Mouse (Mus musculus) cerebellum, postnatal 4 days (tissue): ENCODE data around the gene Inpp5a.

Source experiments
- DNase-seq, 2 experiments: peaks; one replicate each; pipeline ENCODE4 v3.0.0; 2022; ENCODE audit warnings: low spot score in 2 of 2, mixed read lengths in 1 of 2

Inpp5a gene

DNA sequence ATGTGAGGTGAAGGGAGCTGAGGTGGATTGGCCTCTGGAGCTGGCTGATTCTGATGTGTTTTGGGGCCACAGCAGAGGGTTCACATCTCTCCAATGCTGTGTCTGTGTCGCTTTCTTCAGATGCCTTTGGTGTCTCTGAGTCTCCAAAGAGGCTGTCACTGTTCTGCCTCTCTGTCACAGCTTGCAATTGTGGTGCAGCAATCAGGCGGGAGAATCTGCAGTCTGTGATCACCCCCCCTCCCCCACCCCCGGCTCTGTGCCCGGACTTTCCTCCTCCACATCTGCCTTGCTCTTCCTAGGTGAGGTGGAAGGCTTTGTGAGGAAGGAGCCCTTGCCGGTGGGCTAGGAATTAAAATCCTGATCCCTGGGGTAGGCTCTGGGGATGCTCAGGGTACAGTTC lies 52.1 kb downstream of the Inpp5a start:
- DNase-seq, result no peak

DNA sequence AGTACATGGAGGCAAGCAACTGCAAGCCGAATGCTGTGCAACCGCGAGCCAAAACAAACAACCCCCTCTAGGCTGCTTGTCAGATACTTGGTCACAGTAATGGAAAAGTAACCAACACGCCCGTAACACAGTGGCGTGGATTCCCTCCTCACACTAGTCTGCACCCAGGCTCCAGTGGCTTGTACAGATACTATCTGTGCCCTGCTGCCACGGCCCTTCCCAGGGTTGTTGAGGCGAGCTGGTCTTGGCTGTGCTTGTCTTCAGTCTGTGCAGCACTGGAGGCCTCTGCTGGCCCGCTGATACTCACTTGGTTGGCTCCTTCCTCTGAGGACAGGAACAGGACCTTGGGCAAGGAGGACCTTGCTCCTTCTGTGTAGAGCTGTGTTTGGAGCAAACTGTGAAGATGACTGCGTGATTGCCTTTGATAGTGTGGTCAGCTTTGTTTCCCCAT lies 52.9 kb downstream of the Inpp5a start:
- DNase-seq, result no peak

DNA sequence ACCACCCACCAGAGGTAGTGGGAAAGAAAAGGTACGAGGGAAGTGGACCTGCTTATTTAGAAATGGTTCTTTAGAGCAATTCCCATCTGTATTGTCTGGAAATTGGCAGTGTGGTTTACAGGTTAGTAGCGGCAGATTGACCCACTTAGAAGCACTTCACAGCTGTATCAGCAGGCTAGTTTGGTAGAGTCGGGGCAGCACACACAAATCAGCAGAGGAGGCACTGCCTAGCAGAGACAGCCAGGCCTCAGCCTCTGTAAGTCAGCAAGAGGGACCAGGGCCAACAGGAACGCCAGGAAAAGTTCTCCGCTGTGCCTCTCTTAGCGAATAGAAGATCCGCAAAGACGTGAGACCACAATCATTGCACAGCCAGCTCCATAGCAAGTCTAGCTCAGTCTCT lies 56.7 kb downstream of the Inpp5a start:
- DNase-seq, result no peak

DNA sequence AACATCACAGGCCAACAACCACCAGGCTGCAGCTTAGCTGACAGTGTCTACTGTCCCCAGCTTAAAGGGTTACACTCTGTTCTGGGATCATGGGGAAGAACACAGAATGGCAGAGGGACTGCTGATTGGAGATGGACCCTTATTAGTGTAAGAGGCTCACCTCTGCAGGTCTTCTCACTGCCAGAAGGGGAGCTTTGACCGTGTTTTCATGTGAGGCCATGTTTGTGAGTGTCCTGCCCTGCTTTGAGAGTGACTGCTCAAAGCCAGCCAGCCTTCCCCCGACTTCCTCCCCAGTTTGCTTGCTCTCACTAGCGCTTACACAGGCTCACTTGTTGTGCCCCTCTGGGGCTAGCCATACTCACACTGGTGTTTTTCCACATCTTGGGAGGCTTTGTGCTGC lies 58.5 kb downstream of the Inpp5a start:
- no peak for DNase-seq

DNA sequence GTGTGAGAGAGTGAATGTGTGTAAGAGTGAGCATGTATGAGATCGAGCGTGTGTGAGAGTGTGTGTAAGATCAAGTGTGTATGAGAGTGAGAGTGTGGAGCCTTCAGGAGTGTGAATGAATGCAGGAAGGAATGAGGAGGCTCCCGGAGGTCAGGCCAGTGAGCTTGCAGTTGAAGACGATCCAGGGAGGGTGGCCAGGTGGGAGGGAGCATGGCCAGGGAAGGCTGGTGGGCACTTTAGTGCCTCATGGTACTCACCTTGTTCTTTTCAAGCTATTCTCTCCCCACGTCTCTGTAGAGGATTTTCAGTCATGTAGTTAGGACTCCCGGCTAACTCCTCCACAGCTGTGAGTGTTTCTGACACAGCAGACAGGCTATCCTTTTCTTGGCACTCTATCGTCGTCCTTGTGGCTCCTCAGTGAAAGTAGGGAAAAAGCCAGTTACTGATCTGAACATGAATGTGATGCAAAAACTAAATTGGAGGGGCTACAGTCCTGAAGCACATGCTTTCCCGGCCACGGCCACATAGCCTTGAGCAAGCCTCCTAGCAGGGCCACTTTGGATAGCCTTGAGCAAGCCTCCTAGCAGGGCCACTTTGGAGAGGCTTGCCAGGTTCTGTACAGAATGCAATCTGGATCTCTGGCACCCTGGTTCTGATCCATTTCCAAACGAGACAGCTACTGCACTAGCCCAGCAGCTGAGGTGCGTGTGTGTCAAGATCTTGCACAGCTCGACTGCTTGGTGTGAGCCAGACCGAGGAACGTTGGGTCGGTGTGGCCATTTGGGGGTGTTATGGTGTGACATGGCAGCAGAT lies 61.5 kb downstream of the Inpp5a start:
- no peak for DNase-seq

DNA sequence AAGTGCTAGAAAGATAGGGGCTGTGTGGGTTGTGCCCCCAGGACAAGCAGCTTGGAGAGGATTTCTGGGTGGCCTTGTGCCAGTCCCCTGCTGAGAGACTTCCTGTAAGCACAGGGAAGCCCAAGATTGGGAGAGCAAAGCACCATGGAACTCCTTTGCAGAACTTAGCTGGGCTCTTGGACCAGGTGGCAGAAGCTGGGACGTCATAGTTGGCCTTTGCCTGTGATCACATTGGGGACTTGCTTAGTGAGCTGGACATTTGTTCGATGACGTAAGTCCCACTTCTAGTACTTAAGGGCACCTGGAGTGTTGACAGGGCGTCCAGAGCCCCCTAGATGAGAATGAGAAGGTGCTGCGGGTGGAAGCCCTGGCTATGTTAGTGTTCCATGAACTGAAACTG lies 62.8 kb downstream of the Inpp5a start:
- DNase-seq, result no peak

DNA sequence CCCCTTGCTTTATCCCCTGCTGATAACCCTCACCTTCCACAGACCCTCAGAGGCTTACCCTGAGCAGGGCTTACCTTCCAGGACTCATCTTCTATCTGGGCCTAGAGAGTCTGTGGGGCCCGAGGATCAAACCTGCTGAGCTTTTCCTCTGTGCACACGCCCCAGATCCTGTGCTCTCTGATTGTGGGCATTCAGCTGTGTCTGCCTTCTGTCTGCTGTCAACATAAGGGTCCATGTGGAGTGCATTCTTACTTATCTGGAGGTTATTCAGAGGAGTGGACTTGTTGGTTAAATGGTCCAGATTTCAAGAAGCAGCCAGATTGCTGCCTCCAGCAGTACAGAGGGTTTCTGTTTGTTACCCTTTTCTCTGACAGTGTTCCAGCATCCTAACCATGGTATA lies 63.3 kb downstream of the Inpp5a start:
- DNase-seq, result no peak

DNA sequence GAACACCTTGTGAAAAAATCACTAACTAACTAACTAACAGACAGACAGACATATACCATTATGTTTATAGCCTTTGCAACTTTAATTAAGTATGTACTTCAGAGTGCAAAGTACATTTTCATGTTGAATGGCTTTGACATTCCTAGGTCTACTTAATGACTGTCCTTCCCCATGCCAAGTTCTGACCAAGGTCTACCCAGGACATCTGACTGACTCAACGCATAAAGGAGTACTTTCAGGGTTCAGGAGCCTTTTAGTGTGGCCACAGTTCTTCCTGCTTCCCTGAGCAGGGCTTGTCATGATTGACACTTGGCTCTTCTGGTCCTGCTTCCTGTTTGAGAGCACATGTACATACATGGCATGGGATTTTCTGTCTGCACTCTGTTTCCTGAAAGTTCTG lies 64.3 kb downstream of the Inpp5a start:
- no peak for DNase-seq

DNA sequence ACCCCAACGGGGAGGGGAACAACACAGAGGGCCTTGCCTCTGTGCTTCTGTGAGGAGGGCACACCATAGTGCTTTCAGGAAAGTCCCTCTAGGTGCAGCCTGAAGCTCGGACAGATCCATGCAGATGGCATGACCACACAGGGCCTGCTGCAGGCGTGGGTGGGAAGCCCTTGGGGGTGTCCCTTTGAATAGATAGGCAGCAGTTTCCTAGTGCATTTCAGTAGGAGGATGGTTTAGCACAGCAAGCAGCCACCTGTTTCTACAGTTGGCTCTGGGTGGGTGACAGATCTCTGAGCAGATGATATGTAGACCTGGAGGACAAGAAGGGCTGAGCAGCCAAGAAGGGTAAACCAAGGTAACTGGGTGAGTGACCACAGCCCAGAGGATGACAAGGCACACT lies 65.4 kb downstream of the Inpp5a start:
- no peak for DNase-seq

DNA sequence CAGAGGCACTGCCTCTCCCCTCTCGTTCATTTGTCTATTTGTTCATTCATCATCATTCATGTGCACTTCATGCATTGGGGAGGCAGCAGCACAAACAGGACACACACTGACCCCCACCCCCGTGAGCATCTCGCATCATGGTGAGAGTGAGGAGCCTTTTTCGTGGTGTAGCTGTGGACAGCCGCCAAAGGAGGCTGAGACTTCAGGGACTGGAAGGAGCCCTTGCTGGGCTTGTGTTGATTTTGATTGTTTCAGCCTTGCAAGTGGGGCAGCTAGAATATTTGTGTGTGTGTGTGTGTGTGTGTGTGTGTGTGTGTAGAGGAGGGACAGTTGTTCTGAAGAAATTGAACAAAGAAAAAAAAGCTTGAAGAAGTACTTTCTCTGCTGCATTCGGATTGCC lies 67.8 kb downstream of the Inpp5a start:
- DNase-seq, result no peak

DNA sequence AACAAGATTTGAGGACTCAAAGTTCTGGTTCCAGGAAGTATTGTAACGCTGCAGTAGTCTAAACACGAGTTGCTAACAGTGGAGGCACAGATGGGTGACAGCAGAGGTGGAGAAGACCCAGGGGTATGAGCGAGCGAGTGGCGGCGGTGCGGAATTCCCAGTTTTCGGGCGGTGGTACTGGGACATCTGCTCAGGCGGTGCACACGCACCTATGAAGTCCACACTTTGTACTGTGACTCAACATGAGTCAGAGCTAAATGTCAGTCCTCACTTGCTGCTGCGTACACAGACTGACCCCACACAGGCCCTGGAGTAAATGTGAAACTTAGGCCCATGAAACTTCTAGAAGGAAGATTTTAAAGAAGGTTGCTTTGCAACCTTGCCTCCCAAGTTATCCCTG lies 72.4 kb downstream of the Inpp5a start:
- DNase-seq, result no peak

DNA sequence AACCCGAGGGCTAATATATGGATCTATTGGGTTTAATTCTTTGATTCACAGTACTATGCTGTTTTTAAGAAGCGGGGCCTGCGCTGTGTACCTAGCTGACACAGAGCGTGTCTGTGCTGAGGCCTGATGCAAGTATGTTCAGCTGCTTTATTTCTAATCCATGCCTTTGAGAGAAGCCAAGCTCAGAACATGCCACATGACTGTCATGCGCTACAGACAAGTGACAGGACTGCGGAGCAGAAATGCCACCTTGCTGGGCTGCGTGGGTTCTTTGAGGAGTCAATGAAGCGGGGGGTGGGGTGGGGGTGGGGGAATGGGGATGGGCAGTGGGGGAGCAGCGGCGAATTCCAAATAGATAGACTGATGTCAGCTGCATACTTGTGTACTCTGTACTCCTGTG lies 73.2 kb downstream of the Inpp5a start:
- no peak for DNase-seq

DNA sequence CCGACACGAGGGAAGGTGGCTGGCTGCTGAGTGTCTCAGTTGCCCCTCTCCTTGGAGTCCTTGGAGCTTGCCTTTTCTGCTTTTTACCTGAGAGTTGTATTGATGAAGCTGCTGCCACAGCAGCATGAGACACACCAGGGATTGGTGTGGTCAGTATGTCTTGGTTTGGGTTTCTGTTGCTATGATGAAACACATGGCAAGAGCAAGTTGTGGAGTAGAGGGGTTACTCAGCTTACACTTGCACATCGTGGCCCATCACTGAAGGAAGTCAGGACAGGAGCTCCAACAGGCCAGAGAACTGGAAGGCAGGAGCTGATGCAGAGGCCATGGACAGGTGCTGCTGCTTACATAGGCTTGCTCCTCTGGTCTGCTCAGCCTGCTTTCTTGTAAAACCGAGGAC lies 76.6 kb downstream of the Inpp5a start:
- DNase-seq, result no peak

DNA sequence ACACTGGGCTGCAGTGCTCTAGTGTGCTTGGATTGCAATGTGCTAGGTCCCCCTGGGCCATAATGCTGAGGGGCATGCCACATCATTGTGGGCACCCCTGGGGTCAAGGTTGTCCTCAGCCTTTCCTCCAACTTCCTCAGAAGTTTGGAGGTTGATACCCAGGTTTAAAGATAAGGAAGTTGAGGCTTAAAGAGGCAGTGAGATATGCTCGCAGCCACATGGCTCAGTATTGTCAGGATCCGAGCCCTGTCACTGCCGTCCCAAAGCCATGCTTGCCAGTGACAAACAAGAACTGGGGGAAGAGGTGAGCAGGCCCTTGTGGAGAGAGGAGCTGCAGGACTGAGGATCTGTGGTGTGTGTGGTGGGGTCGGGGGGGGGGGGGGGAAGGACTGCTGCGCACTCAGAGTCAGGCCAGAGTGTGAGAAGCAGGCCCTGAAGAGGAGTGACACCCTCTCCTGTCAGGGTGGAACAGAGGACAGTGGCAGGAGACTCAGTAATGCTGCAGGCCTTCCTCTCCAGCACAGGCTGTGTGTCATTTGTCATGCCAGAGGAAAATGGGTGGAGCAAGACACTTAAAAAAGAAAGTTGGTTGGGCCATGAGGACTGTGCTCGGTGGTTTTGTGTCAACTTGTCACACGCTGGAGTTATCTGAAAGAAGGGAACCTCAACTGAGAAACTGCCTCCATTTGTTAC lies 77.7 kb downstream of the Inpp5a start:
- DNase-seq, result no peak

DNA sequence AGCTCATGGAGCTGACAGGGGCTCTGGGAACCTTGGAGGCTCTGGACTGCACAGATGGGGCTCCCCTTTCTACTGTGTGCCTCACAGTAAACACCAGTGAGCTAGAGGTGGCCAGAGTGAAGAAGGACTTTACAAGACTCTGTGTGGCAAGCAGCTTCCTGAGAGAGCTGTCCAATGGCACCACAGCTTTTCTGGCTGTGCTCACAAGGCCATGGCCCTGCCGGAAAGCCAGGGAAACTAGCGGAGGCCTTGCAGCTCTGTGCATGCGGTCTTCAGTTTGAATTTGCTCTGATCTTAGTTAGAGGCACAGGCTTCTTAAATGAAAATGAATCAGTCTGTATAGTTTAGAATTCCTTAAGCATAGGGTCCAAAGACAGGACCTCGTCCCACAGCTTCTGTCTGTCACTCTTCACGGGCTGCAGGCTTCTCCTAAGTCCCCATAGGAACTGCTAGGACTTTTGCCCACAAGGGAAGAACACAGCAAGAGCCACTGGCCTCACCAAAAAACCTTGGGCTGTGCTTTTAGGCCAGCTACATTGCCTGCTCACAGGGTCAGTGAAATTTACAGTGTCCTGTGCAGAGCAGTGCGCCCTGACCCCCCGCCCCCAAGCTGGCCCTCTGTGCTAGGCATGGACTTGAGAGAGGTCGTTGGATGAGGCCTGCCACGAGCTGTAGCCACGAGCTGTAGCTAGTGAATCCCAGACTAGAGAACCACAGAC lies 78.4 kb downstream of the Inpp5a start:
- DNase-seq, result no peak

DNA sequence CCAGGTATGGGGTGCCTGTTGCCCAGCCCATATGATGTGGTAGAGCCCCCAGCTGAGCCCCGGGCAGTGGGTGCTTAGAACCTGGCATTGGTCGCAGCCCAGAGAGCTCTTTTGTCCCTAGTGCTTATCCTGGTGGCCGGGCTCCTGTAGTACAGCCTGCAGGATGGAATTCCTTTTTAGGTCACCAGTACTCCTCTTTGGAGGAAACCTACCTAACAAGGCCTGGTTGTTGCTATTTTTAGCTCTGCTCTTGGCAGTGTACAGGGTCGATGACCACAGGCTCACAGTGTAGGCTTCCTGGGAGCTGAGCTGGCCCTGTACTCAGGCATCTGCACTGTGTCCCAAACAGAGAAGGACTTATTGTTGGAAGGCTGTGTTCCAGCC lies 79.0 kb downstream of the Inpp5a start:
- no peak for DNase-seq

DNA sequence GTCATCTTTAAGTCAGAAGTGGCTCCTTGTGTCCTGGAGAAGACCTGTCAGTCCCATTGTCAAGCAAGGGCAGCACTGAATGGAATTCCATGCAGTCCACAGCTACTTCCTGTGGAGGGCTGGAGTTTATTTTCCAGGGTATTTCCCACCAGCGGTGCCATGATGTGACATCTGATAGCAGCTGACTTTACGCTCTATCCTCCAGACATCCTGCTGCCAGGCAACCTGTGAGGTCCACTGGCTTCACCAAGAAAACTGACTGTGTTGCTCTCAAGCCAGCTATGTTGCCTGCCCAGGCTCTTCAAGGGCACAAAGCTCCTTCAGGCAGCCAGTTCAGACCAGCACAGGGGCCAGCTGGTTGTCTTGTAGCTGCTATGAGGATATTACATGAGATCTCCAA lies 79.5 kb downstream of the Inpp5a start:
- no peak for DNase-seq

DNA sequence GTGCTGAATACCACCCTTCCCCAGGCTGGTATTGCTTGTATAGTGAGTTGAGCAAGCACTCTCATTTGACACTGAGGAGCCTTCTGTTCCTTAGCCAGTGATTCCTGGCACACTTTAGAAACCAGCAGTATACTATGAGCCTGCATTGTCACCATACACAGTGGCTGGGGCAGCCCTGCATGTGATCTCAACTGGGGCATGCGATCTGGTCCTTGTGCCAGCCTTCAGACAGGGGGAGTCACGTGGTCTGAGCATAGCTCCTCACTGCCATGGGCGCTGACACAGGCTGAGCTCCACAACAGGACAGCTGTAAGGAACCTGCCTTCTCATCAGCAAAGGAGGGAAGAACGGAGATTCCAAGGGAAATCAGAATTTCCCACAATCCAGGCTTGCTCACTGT lies 80.5 kb downstream of the Inpp5a start:
- DNase-seq, result no peak

DNA sequence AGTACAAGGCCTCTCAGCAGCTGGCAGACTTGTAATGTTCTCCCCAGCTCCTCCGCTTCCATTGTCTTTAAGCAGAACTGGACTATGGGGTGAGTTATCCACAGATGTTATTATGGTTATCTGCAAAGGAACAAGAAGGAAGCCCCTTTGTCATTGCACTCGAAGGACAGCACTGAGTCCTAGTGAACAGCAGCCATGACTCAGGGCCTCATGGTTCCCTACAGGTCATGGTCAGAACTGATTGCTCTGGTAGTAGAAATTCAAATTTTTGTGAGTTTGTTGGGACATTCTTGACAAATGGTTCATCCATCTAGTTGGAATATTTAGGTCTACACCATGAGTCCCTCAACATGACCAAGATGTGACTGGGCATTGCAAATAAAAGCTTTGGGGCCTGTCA lies 81.6 kb downstream of the Inpp5a start:
- DNase-seq, result no peak

DNA sequence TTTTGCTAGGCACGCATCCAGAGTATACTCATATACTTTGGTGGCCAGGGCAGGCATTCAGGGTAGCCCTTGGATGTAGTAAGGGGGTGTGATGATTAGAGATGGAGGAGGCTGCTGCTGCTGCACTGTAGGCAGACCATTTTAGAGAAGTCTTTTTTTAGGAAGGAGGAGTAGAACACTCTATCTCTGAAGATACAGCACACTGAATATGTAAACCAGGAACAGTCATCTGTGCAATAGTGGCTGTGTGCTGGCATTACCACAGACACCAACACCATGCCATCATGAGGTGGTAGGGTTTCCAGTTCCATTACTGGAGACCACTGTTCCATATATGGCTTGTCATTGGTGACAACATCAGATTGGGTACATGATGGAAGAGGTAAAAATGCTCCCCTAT lies 83.1 kb downstream of the Inpp5a start:
- no peak for DNase-seq

DNA sequence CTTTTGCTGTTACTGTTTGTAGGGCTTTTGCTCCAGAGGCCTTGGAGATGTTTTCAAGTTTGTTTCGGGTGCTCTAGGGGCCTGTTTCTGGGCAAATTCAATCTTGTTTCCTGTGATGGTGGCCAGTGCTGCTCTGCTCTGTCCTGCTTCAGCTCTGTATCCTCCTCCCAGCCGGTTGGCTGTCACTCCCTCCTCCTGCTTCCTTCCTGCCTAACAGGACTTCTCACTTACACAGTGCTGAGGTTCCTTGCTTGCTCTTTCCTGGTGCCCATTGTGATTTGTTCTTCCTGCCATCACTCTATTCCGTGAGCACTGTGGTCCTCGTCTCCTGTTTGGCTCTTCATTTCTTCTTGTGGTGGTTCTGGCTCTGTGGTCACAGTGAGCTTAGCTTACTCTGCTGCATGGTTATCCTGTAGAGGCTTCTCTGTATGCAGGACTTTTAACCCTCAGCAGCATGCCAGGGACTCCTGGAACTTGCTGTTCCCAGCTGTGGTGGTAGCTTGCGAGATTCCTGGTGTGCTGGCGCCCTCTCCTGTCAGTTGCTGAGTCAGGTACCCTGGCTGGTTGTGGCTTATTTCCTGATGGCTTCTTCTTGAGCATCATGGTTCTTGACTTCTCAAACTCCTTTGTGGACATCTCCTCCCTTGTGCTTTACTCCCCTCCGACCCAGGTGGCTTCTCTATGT lies 84.1 kb downstream of the Inpp5a start:
- peak; percentile 76 to 82 for DNase-seq

DNA sequence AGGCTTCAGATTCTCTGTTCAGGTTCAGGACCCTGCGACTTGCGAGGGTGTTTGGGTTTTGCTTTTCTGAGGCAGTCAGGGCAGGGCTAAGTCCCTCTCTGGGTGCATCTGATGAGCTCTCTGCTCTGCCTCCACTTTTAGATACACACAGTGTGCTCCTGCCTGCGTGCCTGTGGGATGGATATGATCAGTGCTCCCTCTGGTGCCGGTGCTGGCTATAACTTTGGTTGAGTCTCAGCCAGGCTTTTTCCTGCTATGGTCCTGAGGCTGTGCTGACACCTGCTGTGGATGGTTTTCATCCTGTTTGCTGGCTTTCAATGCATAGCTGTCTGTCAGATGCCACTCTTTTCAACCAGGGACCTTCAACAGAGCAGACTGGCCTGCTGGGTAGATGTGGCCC lies 87.0 kb downstream of the Inpp5a start:
- no peak for DNase-seq
